In the genomic region with DNA sequence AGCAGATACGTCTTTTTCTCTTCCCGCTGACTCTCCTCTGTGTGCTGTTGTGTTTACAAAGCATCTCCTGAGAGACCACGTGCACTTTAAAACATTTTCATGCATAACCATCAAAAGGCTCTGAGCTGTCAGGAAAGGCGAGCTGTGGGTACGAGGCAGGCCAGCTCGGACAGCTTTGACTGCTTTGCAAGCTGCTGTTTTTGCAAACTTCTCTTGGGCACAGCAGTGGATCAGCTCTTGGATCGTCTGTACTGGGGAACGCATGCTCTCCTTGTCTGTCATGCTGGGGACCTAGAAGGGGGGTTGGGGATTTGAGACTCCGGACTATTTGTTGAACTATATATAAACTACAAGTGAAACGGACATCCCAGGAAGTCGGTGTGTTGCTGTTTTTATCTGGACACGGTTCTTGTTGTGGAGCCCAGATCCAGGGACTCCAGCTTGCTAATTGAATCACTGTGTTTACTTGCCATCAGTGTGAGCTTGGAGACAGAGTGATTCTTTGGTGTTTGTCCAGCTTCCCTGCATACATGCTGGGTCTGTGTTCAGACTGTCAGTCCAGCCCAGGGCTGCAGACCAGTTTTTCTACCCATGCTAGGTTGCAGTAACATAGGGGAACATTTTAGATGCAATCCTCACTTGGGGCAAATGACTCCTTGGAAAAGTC, we compare ENCODE assay signal across 10 mouse cellular contexts. TPM values are rescaled to one million over a fixed set of nuclear protein-coding genes. Genes with fewer than 3 reads are reported as not detected.
A peak's percentile ranks its signal among the peaks of the same experiment; 100 is the strongest.
DNase-seq lines count a peak whose midpoint lies in the region; ATAC-seq and TF ChIP-seq lines count a peak whose summit lies in the region.
"Had no signal": no experiment of that assay in that cellular context is flagged by ENCODE, and none has a peak within 500 bp of the region (broad histone marks: within the 10 kb centered on the region; RNA-seq: fewer than 3 reads in every experiment).

No protein-coding gene starts in this region.

- DNase-seq in heart, adult 18-20 months = peak; percentile 25 to 28
- no peak for DNase-seq in heart, adult 2 months
- no peak for DNase-seq in lung, adult 2 months
- no peak for DNase-seq in lung, postnatal 36 days
- DNase-seq in embryonic facial prominence, embryonic 14.5 days (ENCODE audit: low spot score) = peak; percentile 36
- DNase-seq in lung, postnatal 10 days = peak; percentile 31
- no peak for DNase-seq in embryo, embryonic 9.5 days (ENCODE audit: extremely low spot score)
- DNase-seq: cerebellum, adult 9-10 months had no signal

- TF ChIP-seq POLR2A in heart, adult 2 months (IDR thresholded peaks at IDR 0.05; ENCODE audit: insufficient read depth, low read depth, low read length) = no peak
- no peak for TF ChIP-seq POLR2A in lung, adult 2 months (IDR thresholded peaks at IDR 0.05; ENCODE audit: borderline replicate concordance, extremely low read depth, low read depth, low read length)

- 0 out of 2 replicates have a peak, but pooled peaks cover 1% of the 10 kb centered on the region for H3K27me3 ChIP-seq in heart, adult 2 months (ENCODE audit: control insufficient read depth, insufficient read depth, low read length)
- H3K27me3 ChIP-seq in embryonic facial prominence, embryonic 14.5 days (replicated peaks; ENCODE audit: control insufficient read depth, insufficient read depth, low read length) = peaks cover 19% of the 10 kb centered on the region

- no peak for TF ChIP-seq EP300 in heart, adult 2 months (IDR thresholded peaks at IDR 0.05; ENCODE audit: insufficient read depth, low read depth, low read length)

- peaks cover 8% of the 10 kb centered on the region for H3K4me1 ChIP-seq in heart, adult 2 months (ENCODE audit: control insufficient read depth, insufficient read depth, low read length)
- peaks cover 11% of the 10 kb centered on the region for H3K4me1 ChIP-seq in lung, adult 2 months (ENCODE audit: control insufficient read depth, insufficient read depth, low read length)
- H3K4me1 ChIP-seq in embryonic facial prominence, embryonic 14.5 days (ENCODE audit: control insufficient read depth, insufficient read depth, low read length) = peaks cover 23% of the 10 kb centered on the region

- intact Hi-C loops in heart, adult 2 months (cut with DNase I) = no loop called here

- H3K27ac ChIP-seq in heart, adult 2 months = no peak overlapping the region
- H3K27ac ChIP-seq in embryonic facial prominence, embryonic 14.5 days (replicated peaks; ENCODE audit: low read depth, low read length) = 0 out of 2 replicates have a peak overlapping the region, but pooled peaks have one; percentile 19

- no peaks in the 10 kb centered on the region for H3K79me2 ChIP-seq in heart, adult 2 months (replicated peaks; ENCODE audit: control insufficient read depth, insufficient read depth, low read length)

- H3K4me3 ChIP-seq in heart, adult 2 months = no peak overlapping the region
- peak overlapping the region; percentile 27 for H3K4me3 ChIP-seq in lung, adult 2 months (replicated peaks; ENCODE audit: extremely low read depth, low read depth, low read length)
- no peak overlapping the region for H3K4me3 ChIP-seq in embryonic facial prominence, embryonic 14.5 days (ENCODE audit: low read depth, low read length)

- no peaks in the 10 kb centered on the region for H3K36me3 ChIP-seq in heart, adult 2 months (ENCODE audit: control insufficient read depth, insufficient read depth, low read length)
- H3K36me3 ChIP-seq in embryonic facial prominence, embryonic 14.5 days (ENCODE audit: control insufficient read depth, insufficient read depth, low read length) = no peaks in the 10 kb centered on the region

- no peak overlapping the region for H3K9ac ChIP-seq in heart, adult 2 months (ENCODE audit: low read depth, low read length)
- peak overlapping the region; percentile 17; the same call in 1 of the 2 replicates for H3K9ac ChIP-seq in embryonic facial prominence, embryonic 14.5 days (ENCODE audit: low read depth, low read length)

- no peak for TF ChIP-seq CTCF in heart, adult 2 months (IDR thresholded peaks at IDR 0.05)
- no peak for TF ChIP-seq CTCF in lung, adult 2 months (IDR thresholded peaks at IDR 0.05; ENCODE audit: insufficient read depth, low read length)

- H3K9me3 ChIP-seq in embryonic facial prominence, embryonic 14.5 days (ENCODE audit: control insufficient read depth, low read length) = no peaks in the 10 kb centered on the region

- ATAC-seq in embryonic facial prominence, embryonic 14.5 days (ENCODE audit: low read depth) = no peak; the same call in 1 of the 2 replicates
- ATAC-seq in erythroid progenitor cell, adult 5-6 weeks (replicated peaks; ENCODE audit: low FRiP score, poor library complexity, severe bottlenecking) = no peak
- ATAC-seq: CD4-positive, CD25-positive, alpha-beta regulatory T cell, adult 4 months had no signal

- H3K4me2 ChIP-seq in embryonic facial prominence, embryonic 14.5 days (ENCODE audit: low read depth, low read length) = peak overlapping the region; percentile 89

- WGBS in heart, adult 2 months = 16% methylated on average over 12 of the region's 12 CpGs
- WGBS in lung, adult 2 months = 14% methylated on average over 12 of the region's 12 CpGs
- 29% methylated on average over 12 of the region's 12 CpGs for WGBS in embryonic facial prominence, embryonic 14.5 days

RNA-seq across cellular contexts. Expression of a gene that starts 2.3 kb away (rescaled TPM):
- total RNA-seq in heart, adult 18-20 months (2021) = 1 to 10 TPM; 7.3 to 7.8 TPM
- 1 to 10 TPM; 4.5 to 5.8 TPM for total RNA-seq in heart, adult 2 months (2021)
- 9.2 and 20.2 TPM in 2 replicates for polyA plus RNA-seq in heart, adult 2 months (2012; rRNA removed)
- polyA plus RNA-seq in lung, adult 2 months (2012; rRNA removed) = 35.7 and 37.7 TPM in 2 replicates
- 13.5 and 21.7 TPM in 2 replicates for polyA plus RNA-seq in embryonic facial prominence, embryonic 14.5 days (2014; fragmentation: Nextera tagmentation; extraction: Ambion mirVana)
- total RNA-seq in erythroid progenitor cell, adult 5-6 weeks (2015; ENCODE audit: low replicate concordance) = 13.0 and 15.9 TPM in 2 replicates
- 5.4 and 10.9 TPM in 2 replicates for total RNA-seq in erythroid progenitor cell, adult 5-6 weeks (2017; ENCODE audit: low replicate concordance)

RNA-seq across cellular contexts. Expression of a gene that starts 37.0 kb away (rescaled TPM):
- not detected for total RNA-seq in heart, adult 18-20 months (2021)
- not detected for total RNA-seq in heart, adult 2 months (2021)
- not detected in 2 replicates for polyA plus RNA-seq in heart, adult 2 months (2012; rRNA removed)
- polyA plus RNA-seq in lung, adult 2 months (2012; rRNA removed) = not detected in 2 replicates
- polyA plus RNA-seq in embryonic facial prominence, embryonic 14.5 days (2014; fragmentation: Nextera tagmentation; extraction: Ambion mirVana) = 0.85 and 1.1 TPM in 2 replicates
- 29.3 and 31.4 TPM in 2 replicates for total RNA-seq in erythroid progenitor cell, adult 5-6 weeks (2015; ENCODE audit: low replicate concordance)
- total RNA-seq in erythroid progenitor cell, adult 5-6 weeks (2017; ENCODE audit: low replicate concordance) = 34.1 and 71.5 TPM in 2 replicates

Comparison
In these comparisons a context has a peak if more than half of its experiments do, and no peak if none do; other contexts are left out.
1. DNase-seq: peak in heart, adult 18-20 months (2 of 2), embryonic facial prominence, embryonic 14.5 days (single experiment) and lung, postnatal 10 days (single experiment); none in heart, adult 2 months (0 of 2), lung, adult 2 months (single experiment), lung, postnatal 36 days (single experiment) and embryo, embryonic 9.5 days (single experiment).
2. RNA of a gene that starts 37.0 kb away (total RNA-seq): 29.3 to 71.5 TPM in erythroid progenitor cell, adult 5-6 weeks; not detected in heart, adult 18-20 months and not detected in heart, adult 2 months; every median in the first group is over 10 times any median in the second.